Mouse (Mus musculus) ES-Bruce4 (cell line): ENCODE data around the gene Esyt2.

Experiments used
- CTCF ChIP-seq: IDR thresholded peaks from one replicate; pipeline ENCODE4 v1.8.1; 2011; ENCODE audit warnings: low read depth, low read length
- POLR2A ChIP-seq: IDR thresholded peaks from one replicate; pipeline ENCODE4 v1.8.1; 2011; ENCODE audit warnings: low read length; ENCODE audit not compliant: insufficient read depth

DNA sequence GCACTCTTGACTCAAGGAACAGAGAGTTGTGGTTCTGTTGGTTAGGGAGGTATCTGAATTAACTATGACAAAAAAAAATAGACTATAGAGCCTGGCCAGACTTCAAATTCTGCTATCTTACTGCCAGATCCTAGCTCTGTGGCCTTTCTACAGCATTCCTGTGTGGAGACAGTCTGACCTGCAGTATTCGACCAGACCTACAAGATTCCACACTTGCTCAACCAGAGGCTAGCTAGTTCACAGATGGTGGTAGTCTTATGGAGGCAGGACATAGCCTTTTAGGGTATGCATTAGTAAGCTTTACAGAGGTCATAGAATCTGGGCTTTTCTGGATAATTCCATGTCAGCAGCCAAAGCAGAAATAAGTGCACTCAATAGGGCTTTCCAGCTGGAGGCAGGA is 10.5 kb upstream of the Esyt2 start:
- no peak for TF ChIP-seq CTCF
- TF ChIP-seq POLR2A, result no peak
